Mouse (Mus musculus) neural tube, embryonic 11.5 days (tissue): ENCODE measurements around the gene Inpp5b. TPM values are rescaled to one million over a fixed set of nuclear protein-coding genes. Genes with fewer than 3 reads are reported as not detected.

Source experiments
- ATAC-seq: fragments of 200-750 bp; cut with Nextera tagmentation; 2 replicates; pipeline ENCODE4 v1.8.0; 2017; ENCODE audit warnings: moderate number of reproducible peaks, mild to moderate bottlenecking, moderate TSS enrichment, moderate library complexity; ENCODE audit not compliant: insufficient read depth, low FRiP score, low TSS enrichment
- DNase-seq: peaks from one replicate; pipeline ENCODE4 v3.0.0-alpha.2; 2015; ENCODE audit warnings: low spot score
- H3K27ac ChIP-seq: fragments of 300-500 bp; sonication (generic); 2 replicates; pipeline ENCODE4 v1.5.1; 2014; ENCODE audit warnings: low read depth, mild to moderate bottlenecking, low read length
- H3K27me3 ChIP-seq: fragments of 300-500 bp; sonication (generic); 2 replicates; pipeline ENCODE4 v1.6.1; 2014; ENCODE audit warnings: mild to moderate bottlenecking, low read length, mixed read lengths; ENCODE audit not compliant: control insufficient read depth, insufficient read depth
- H3K36me3 ChIP-seq: fragments of 300-500 bp; sonication (generic); 2 replicates; pipeline ENCODE4 v1.6.1; 2014; ENCODE audit warnings: mild to moderate bottlenecking, low read length, moderate library complexity, mixed read lengths; ENCODE audit not compliant: control insufficient read depth, insufficient read depth
- H3K4me1 ChIP-seq: fragments of 300-500 bp; sonication (generic); 2 replicates; pipeline ENCODE4 v1.6.1; 2014; ENCODE audit warnings: low read length, mixed read lengths; ENCODE audit not compliant: control insufficient read depth, insufficient read depth
- H3K4me2 ChIP-seq: fragments of 300-500 bp; sonication (generic); 2 replicates; pipeline ENCODE4 v1.6.1; 2014; ENCODE audit warnings: low read depth, mild to moderate bottlenecking, moderate library complexity
- H3K4me3 ChIP-seq: fragments of 300-500 bp; sonication (generic); 2 replicates; pipeline ENCODE4 v1.5.1; 2014; ENCODE audit warnings: low read depth, low read length
- H3K9ac ChIP-seq: fragments of 300-500 bp; sonication (generic); 2 replicates; pipeline ENCODE4 v1.6.1; 2014; ENCODE audit warnings: mild to moderate bottlenecking, low read length
- H3K9me3 ChIP-seq: fragments of 300-500 bp; sonication (generic); 2 replicates; pipeline ENCODE4 v1.6.1; 2016; ENCODE audit warnings: low read length; ENCODE audit not compliant: control insufficient read depth
- WGBS: fragments of 180-500 bp; shearing (Covaris S2); extraction: QIAGEN DNeasy Blood & Tissue Kit; methylation state at CpG from one replicate; pipeline ENCODE4 v1.1.7; 2014; 5-methylcytosine and 5-hydroxymethylcytosine counted together
- polyA plus RNA-seq: library from polyadenylated mRNA; unstranded; fragments of >200 nt; fragmentation: Nextera tagmentation; extraction: Ambion mirVana; gene quantifications from 2 replicates; pipeline ENCODE4 v1.2.1, GENCODE M21; 2014

Inpp5b gene
- polyA plus RNA-seq, 1 experiment from 2014 or later = 24.9 TPM

- H3K27ac ChIP-seq = no peak overlapping the region
- WGBS = 79% methylated on average over 5 of the region's 5 CpGs
- H3K9ac ChIP-seq = no peak overlapping the region
- no peaks in the 10 kb centered on the region for H3K9me3 ChIP-seq
- H3K4me3 ChIP-seq = no peak overlapping the region
- no peaks in the 10 kb centered on the region for H3K27me3 ChIP-seq
- no peaks in the 10 kb centered on the region for H3K4me1 ChIP-seq
- no peaks in the 10 kb centered on the region for H3K36me3 ChIP-seq
- no peak overlapping the region for H3K4me2 ChIP-seq
- ATAC-seq = no peak
- DNase-seq = no peak
Observed at GRCm38 (mm10) chr4:124770624-124771023, 29.0 kb downstream of the Inpp5b start.

GRCm38 (mm10) chr4:124772125-124772524 is 30.5 kb downstream of the Inpp5b start:
- Histone ChIP-seq H3K4me1 (no peaks in the 10 kb centered on the region), H3K9me3 (no peaks in the 10 kb centered on the region), H3K27ac (no peak overlapping the region), H3K4me2 (no peak overlapping the region), H3K4me3 (no peak overlapping the region), H3K36me3 (no peaks in the 10 kb centered on the region), H3K27me3 (no peaks in the 10 kb centered on the region), H3K9ac (no peak overlapping the region)
- no peak for DNase-seq
- ATAC-seq = no peak
- 74% methylated on average over 4 of the region's 4 CpGs for WGBS

GRCm38 (mm10) chr4:124773449-124773848 is 31.8 kb downstream of the Inpp5b start:
- ATAC-seq (no peak), DNase-seq (no peak)
- Histone ChIP-seq H3K4me1 (no peaks in the 10 kb centered on the region), H3K27me3 (no peaks in the 10 kb centered on the region), H3K4me3 (no peak overlapping the region), H3K36me3 (no peaks in the 10 kb centered on the region; the same call in 1 of the 2 replicates), H3K9ac (no peak overlapping the region), H3K27ac (no peak overlapping the region), H3K4me2 (no peak overlapping the region), H3K9me3 (no peaks in the 10 kb centered on the region)
- WGBS = 83% methylated on average over 2 of the region's 2 CpGs

- Histone ChIP-seq H3K4me2 (no peak overlapping the region), H3K36me3 (no peaks in the 10 kb centered on the region; the same call in 1 of the 2 replicates), H3K9me3 (no peaks in the 10 kb centered on the region), H3K27ac (no peak overlapping the region), H3K4me3 (no peak overlapping the region), H3K27me3 (no peaks in the 10 kb centered on the region), H3K4me1 (no peaks in the 10 kb centered on the region), H3K9ac (no peak overlapping the region)
- WGBS = 93% methylated on average over 6 of the region's 6 CpGs
- no peak for ATAC-seq
- no peak for DNase-seq
Observed at GRCm38 (mm10) chr4:124773995-124774394, 32.3 kb downstream of the Inpp5b start.

GRCm38 (mm10) chr4:124774429-124774828 is 32.8 kb downstream of the Inpp5b start:
- no peak overlapping the region for H3K4me3 ChIP-seq
- H3K27me3 ChIP-seq = no peaks in the 10 kb centered on the region
- DNase-seq = no peak
- 80% methylated on average over 2 of the region's 2 CpGs for WGBS
- H3K4me2 ChIP-seq = no peak overlapping the region
- H3K9me3 ChIP-seq = no peaks in the 10 kb centered on the region
- no peaks in the 10 kb centered on the region; the same call in 1 of the 2 replicates for H3K36me3 ChIP-seq
- ATAC-seq = no peak
- H3K27ac ChIP-seq = no peak overlapping the region
- H3K9ac ChIP-seq = no peak overlapping the region
- H3K4me1 ChIP-seq = no peaks in the 10 kb centered on the region

- no peak for ATAC-seq
Observed at GRCm38 (mm10) chr4:124781361-124781760, 39.7 kb downstream of the Inpp5b start.

GRCm38 (mm10) chr4:124782395-124782794 is 40.7 kb downstream of the Inpp5b start:
- H3K9me3 ChIP-seq = no peaks in the 10 kb centered on the region
- H3K4me2 ChIP-seq = no peak overlapping the region
- H3K4me1 ChIP-seq = no peaks in the 10 kb centered on the region
- H3K27me3 ChIP-seq = no peaks in the 10 kb centered on the region
- WGBS = 94% methylated on average over 8 of the region's 8 CpGs
- peaks cover 6% of the 10 kb centered on the region; the same call in 1 of the 2 replicates for H3K36me3 ChIP-seq
- no peak for DNase-seq
- no peak for ATAC-seq
- no peak overlapping the region for H3K27ac ChIP-seq
- no peak overlapping the region for H3K4me3 ChIP-seq
- H3K9ac ChIP-seq = no peak overlapping the region

More at GRCm38 (mm10) chr4:124781361-124781760, 39.7 kb downstream of the Inpp5b start:
- 89% methylated on average over 7 of the region's 7 CpGs for WGBS
- Histone ChIP-seq H3K4me1 (no peaks in the 10 kb centered on the region), H3K27me3 (no peaks in the 10 kb centered on the region), H3K4me2 (no peak overlapping the region), H3K9ac (no peak overlapping the region), H3K27ac (no peak overlapping the region), H3K36me3 (peaks cover 4% of the 10 kb centered on the region; the same call in 1 of the 2 replicates), H3K9me3 (no peaks in the 10 kb centered on the region), H3K4me3 (no peak overlapping the region)
- no peak for DNase-seq

GRCm38 (mm10) chr4:124783937-124784336 is 42.3 kb downstream of the Inpp5b start:
- Histone ChIP-seq H3K36me3 (peaks cover 6% of the 10 kb centered on the region), H3K4me2 (no peak overlapping the region), H3K27ac (no peak overlapping the region), H3K4me1 (no peaks in the 10 kb centered on the region), H3K27me3 (no peaks in the 10 kb centered on the region), H3K4me3 (no peak overlapping the region), H3K9ac (no peak overlapping the region), H3K9me3 (no peaks in the 10 kb centered on the region)
- DNase-seq = no peak
- ATAC-seq = no peak
- 90% methylated on average over 8 of the region's 8 CpGs for WGBS

- DNase-seq (no peak), ATAC-seq (no peak)
- Histone ChIP-seq H3K27me3 (no peaks in the 10 kb centered on the region), H3K4me2 (no peak overlapping the region), H3K9me3 (no peaks in the 10 kb centered on the region), H3K9ac (no peak overlapping the region), H3K27ac (no peak overlapping the region), H3K4me1 (no peaks in the 10 kb centered on the region), H3K36me3 (peaks cover 4% of the 10 kb centered on the region), H3K4me3 (no peak overlapping the region)
- WGBS = 76% methylated on average over 4 of the region's 4 CpGs
Observed at GRCm38 (mm10) chr4:124790013-124790412, 48.4 kb downstream of the Inpp5b start.
